Mouse (Mus musculus): Measurements from ENCODE around the gene Gm906.
"Not testable (repeated sequence)": the region's sequence is repeated elsewhere in the genome, so short reads cannot be mapped to it uniquely, and the experiment has no call there.

- not testable (repeated sequence) for TF ChIP-seq EP300 (IDR thresholded peaks at IDR 0.05; ENCODE audit: insufficient read depth, low read depth, low read length); CTCF (IDR thresholded peaks at IDR 0.05); POLR2A (IDR thresholded peaks at IDR 0.05; ENCODE audit: insufficient read depth, low read depth, low read length)
These were observed at the start of gene Gm906 for GRCm38 (mm10) chr13:50250208-50250607.
